Mouse (Mus musculus) hindbrain, embryonic 16.5 days (tissue): Measurements from ENCODE around the gene Cdyl2. TPM values are rescaled to one million over a fixed set of nuclear protein-coding genes. Genes with fewer than 3 reads are reported as not detected.

ENCODE experiments used
- polyA plus RNA-seq: library from polyadenylated mRNA; unstranded; fragments of >200 nt; fragmentation: Nextera tagmentation; extraction: Ambion mirVana; gene quantifications from 2 replicates; pipeline ENCODE4 v1.2.1, GENCODE M21; 2015

The Cdyl2 gene
- polyA plus RNA-seq, 1 experiment from 2014 or later = 12.1 TPM

Other genes starting within 250 kb of the Cdyl2 start
- 15.4 and 18.3 TPM in 2 replicates for gene Dynlrb2, start 228.0 kb downstream of the Cdyl2 start, polyA plus RNA-seq
- 32.0 and 37.2 TPM in 2 replicates for gene Cmc2, start 188.5 kb upstream of the Cdyl2 start, polyA plus RNA-seq
- gene Cenpn, start 188.7 kb upstream of the Cdyl2 start, polyA plus RNA-seq = 9.5 and 10.4 TPM in 2 replicates
- 17.9 and 22.4 TPM in 2 replicates for gene Atmin, start 210.4 kb upstream of the Cdyl2 start, polyA plus RNA-seq
- gene 1700030J22Rik, start 246.0 kb upstream of the Cdyl2 start, polyA plus RNA-seq = 7.8 and 8.0 TPM in 2 replicates